ENCODE assay signal across 9 mouse cellular contexts in the genomic region with DNA sequence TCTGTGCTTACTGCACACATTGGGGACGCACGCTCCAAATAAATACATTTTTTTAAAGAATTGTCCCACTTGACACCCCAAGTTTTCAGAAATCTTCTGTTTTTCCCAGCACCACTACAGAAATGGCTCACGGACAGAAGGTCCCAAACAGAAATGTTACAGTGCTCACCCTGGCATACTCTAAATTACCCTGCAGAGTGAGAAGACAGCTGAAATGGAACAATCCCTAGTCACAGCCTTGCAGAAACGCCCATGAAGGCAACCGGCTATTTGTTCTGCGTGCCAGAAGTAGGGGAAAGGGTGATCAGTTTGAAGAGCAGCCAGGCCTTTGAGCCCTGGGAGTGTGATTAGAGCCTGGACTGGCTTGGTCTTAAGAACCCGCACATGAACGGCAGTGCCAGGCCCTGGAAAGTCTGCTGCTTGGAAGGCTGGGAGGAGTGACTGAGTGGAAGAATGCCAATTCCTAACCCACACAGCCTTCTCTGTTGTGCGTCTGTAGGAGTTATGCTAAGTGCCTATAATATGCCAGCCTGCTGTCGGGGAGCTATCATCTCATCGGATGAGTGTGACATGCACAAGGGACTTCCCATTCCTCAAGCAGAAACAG. TPM values are rescaled to one million over a fixed set of nuclear protein-coding genes. Genes with fewer than 3 reads are reported as not detected.
A peak's percentile ranks its signal among the peaks of the same experiment; 100 is the strongest.
DNase-seq lines count a peak whose midpoint lies in the region; ATAC-seq and TF ChIP-seq lines count a peak whose summit lies in the region.
"Had no signal": no experiment of that assay in that cellular context is flagged by ENCODE, and none has a peak within 500 bp of the region (broad histone marks: within the 10 kb centered on the region; RNA-seq: fewer than 3 reads in every experiment).

No protein-coding gene starts in this region.

- no peak overlapping the region for H3K4me3 ChIP-seq in heart, embryonic 13.5 days
- H3K4me3 ChIP-seq in forebrain, embryonic 16.5 days (replicated peaks; ENCODE audit: low read length), result no peak overlapping the region
- H3K4me3 ChIP-seq in left cerebral cortex, adult 2 months, result no peak overlapping the region
- H3K4me3 ChIP-seq: liver, embryonic 13.5 days had no signal

- H3K9ac ChIP-seq in heart, embryonic 13.5 days, result peak overlapping the region; percentile 24; the same call in 1 of the 2 replicates
- peak overlapping the region; percentile 6; the same call in 1 of the 2 replicates for H3K9ac ChIP-seq in forebrain, embryonic 16.5 days (replicated peaks; ENCODE audit: low read depth, low read length)
- H3K9ac ChIP-seq: liver, embryonic 13.5 days had no signal

- H3K9me3 ChIP-seq in heart, embryonic 13.5 days, result no peaks in the 10 kb centered on the region
- H3K9me3 ChIP-seq in forebrain, embryonic 16.5 days (ENCODE audit: control insufficient read depth, low read length), result no peaks in the 10 kb centered on the region
- H3K9me3 ChIP-seq: liver, embryonic 13.5 days had no signal

- peak overlapping the region; percentile 38 for H3K27ac ChIP-seq in heart, embryonic 13.5 days (replicated peaks)
- H3K27ac ChIP-seq in forebrain, embryonic 16.5 days (ENCODE audit: low read length), result peak overlapping the region; percentile 62
- no peak overlapping the region for H3K27ac ChIP-seq in left cerebral cortex, adult 2 months
- H3K27ac ChIP-seq: liver, embryonic 13.5 days had no signal

- no peak for TF ChIP-seq CTCF in left cerebral cortex, adult 2 months (IDR thresholded peaks at IDR 0.05)

- DNase-seq in heart, postnatal 14 days, result no peak
- DNase-seq in MN1 (ENCODE audit: low spot score), result peak; percentile 74
- peak; percentile 52 to 56 for DNase-seq in left cerebral cortex, adult 2 months (ENCODE audit: extremely low spot score in 1 of 2, low spot score in 2 of 2)
- DNase-seq: liver, embryonic 13.5 days had no signal

- H3K4me2 ChIP-seq in heart, embryonic 13.5 days, result no peak overlapping the region
- no peak overlapping the region; the same call in 1 of the 2 replicates for H3K4me2 ChIP-seq in forebrain, embryonic 16.5 days (ENCODE audit: low read length)
- H3K4me2 ChIP-seq: liver, embryonic 13.5 days had no signal

- ATAC-seq in heart, embryonic 13.5 days (ENCODE audit: extremely low read depth, insufficient number of reproducible peaks, low FRiP score, low TSS enrichment), result no peak
- peak; percentile 98 for ATAC-seq in forebrain, embryonic 16.5 days
- no peak for ATAC-seq in inflammation-experienced regulatory T-cells, adult 6 months
- ATAC-seq in granulocyte monocyte progenitor cell, adult 5-6 weeks (replicated peaks; ENCODE audit: poor library complexity, severe bottlenecking), result no peak
- no peak for ATAC-seq in activated CD4-positive, CD25-positive, alpha-beta regulatory T cell, adult 4 months

- no peaks in the 10 kb centered on the region for H3K36me3 ChIP-seq in heart, embryonic 13.5 days
- no peaks in the 10 kb centered on the region for H3K36me3 ChIP-seq in forebrain, embryonic 16.5 days (ENCODE audit: control insufficient read depth, insufficient read depth)
- H3K36me3 ChIP-seq: liver, embryonic 13.5 days had no signal

- H3K27me3 ChIP-seq in heart, embryonic 13.5 days (replicated peaks), result no peaks in the 10 kb centered on the region
- H3K27me3 ChIP-seq in forebrain, embryonic 16.5 days (replicated peaks; ENCODE audit: control insufficient read depth, insufficient read depth, low read length), result no peaks in the 10 kb centered on the region
- H3K27me3 ChIP-seq: liver, embryonic 13.5 days had no signal

- WGBS in heart, embryonic 13.5 days, result 51% methylated on average over 11 of the region's 11 CpGs
- WGBS in forebrain, embryonic 16.5 days, result 40% methylated on average over 11 of the region's 11 CpGs

- intact Hi-C loops in heart, postnatal 14 days (cut with DNase I), result no loop called here
- intact Hi-C loops in left cerebral cortex, adult 2 months (cut with DNase I), result loop anchor here (5.0 kb wide), 1 partner anchor 62 kb away; the partner anchor contains the start of gene Rdx

- H3K4me1 ChIP-seq in heart, embryonic 13.5 days, result peaks cover 13% of the 10 kb centered on the region
- H3K4me1 ChIP-seq in forebrain, embryonic 16.5 days (replicated peaks; ENCODE audit: control insufficient read depth, insufficient read depth, low read length), result peaks cover 11% of the 10 kb centered on the region
- H3K4me1 ChIP-seq: liver, embryonic 13.5 days had no signal

RNA-seq across cellular contexts. Expression of gene Fdx1, which starts 22.2 kb away (rescaled TPM):
- 83.0 and 84.1 TPM in 2 replicates for polyA plus RNA-seq in heart, embryonic 13.5 days (2015; fragmentation: Nextera tagmentation; extraction: Ambion mirVana)
- total RNA-seq in heart, postnatal 14 days (2021), result 10 to 100 TPM; 98.1 to 99.2 TPM
- 38.7 and 42.1 TPM in 2 replicates for polyA plus RNA-seq in forebrain, embryonic 16.5 days (2015; fragmentation: Nextera tagmentation; extraction: Ambion mirVana)
- 10 to 100 TPM; 17.3 to 21.7 TPM for total RNA-seq in left cerebral cortex, adult 2 months (2021)
- polyA plus RNA-seq in inflammation-experienced regulatory T-cells, adult 6 months (2017; shearing (Covaris generic)), result 10 to 100 TPM in 2 of 3 experiments, 1 to 10 TPM in 1; 3.6 to 13.9 (median 11.5) TPM
- total RNA-seq in granulocyte monocyte progenitor cell, adult 5-6 weeks (2014; fragmentation: Nextera tagmentation), result 17.2 and 25.1 TPM in 2 replicates
- total RNA-seq in granulocyte monocyte progenitor cell, adult 5-6 weeks (2017), result 10.9 and 11.7 TPM in 2 replicates
- 10 to 100 TPM; 16.8 to 19.5 TPM for polyA plus RNA-seq in activated CD4-positive, CD25-positive, alpha-beta regulatory T cell, adult 4 months (2017; shearing (Covaris generic))

Comparison
In these comparisons a context has a peak if more than half of its experiments do, and no peak if none do; other contexts are left out.
1. DNase-seq: peak in MN1 (single experiment) and left cerebral cortex, adult 2 months (2 of 2); none in heart, postnatal 14 days (0 of 2).